Mouse (Mus musculus): Measurements from ENCODE around the gene Syde1. TPM values are rescaled to one million over a fixed set of nuclear protein-coding genes. Genes with fewer than 3 reads are reported as not detected.

Gene Syde1
- polyA plus RNA-seq, 1 experiment from 2014 or later: 20.2 TPM

GRCm38 (mm10) chr10:78590744-78591143 lies 1.0 kb downstream of the Syde1 start:
- H3K9ac ChIP-seq: peak overlapping the region; percentile 82
- peak overlapping the region; percentile 64 for H3K4me2 ChIP-seq
- peak overlapping the region; percentile 74 for H3K4me3 ChIP-seq
- no peaks in the 10 kb centered on the region for H3K9me3 ChIP-seq
- WGBS: 16% methylated on average over 9 of the region's 9 CpGs
- H3K27me3 ChIP-seq: no peaks in the 10 kb centered on the region
- peak overlapping the region; percentile 94 for H3K27ac ChIP-seq
- no peak for ATAC-seq (ENCODE audit: insufficient number of reproducible peaks, low FRiP score, low TSS enrichment, low read depth)
- peaks cover 21% of the 10 kb centered on the region for H3K4me1 ChIP-seq
- H3K36me3 ChIP-seq: peaks cover 39% of the 10 kb centered on the region

DNA sequence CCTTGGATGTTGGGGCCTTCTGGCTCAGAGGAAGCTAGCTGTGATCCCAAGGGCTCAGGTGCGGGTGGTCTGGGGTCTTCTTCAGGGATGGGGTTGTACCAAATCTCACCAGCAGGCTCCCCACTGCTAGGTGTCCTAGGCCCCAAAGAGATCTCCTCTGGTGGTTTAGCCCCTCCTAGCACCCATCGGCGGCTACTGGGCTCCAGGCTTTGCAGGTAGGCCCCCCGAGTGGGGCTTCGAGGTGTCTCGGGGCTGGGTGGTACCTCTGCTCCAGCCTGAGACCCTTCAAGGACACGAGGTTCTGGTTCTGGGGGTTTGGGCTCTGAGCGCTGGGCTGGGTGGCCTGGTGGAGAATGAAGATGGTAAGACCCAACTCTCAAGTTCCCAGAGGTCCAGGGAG lies 1.9 kb downstream of the Syde1 start:
- H3K9ac ChIP-seq: no peak overlapping the region; the same call in none of the 2 replicates
- no peak for ATAC-seq (ENCODE audit: insufficient number of reproducible peaks, low FRiP score, low TSS enrichment, low read depth)
- H3K4me2 ChIP-seq: peak overlapping the region; percentile 64
- H3K9me3 ChIP-seq: no peaks in the 10 kb centered on the region
- H3K4me3 ChIP-seq: peak overlapping the region; percentile 74
- peaks cover 21% of the 10 kb centered on the region for H3K4me1 ChIP-seq
- peaks cover 47% of the 10 kb centered on the region for H3K36me3 ChIP-seq
- H3K27ac ChIP-seq: no peak overlapping the region
- no peaks in the 10 kb centered on the region for H3K27me3 ChIP-seq
- 94% methylated on average over 8 of the region's 8 CpGs for WGBS

- H3K4me1 ChIP-seq: peaks cover 21% of the 10 kb centered on the region
- no peaks in the 10 kb centered on the region for H3K9me3 ChIP-seq
- H3K36me3 ChIP-seq: peaks cover 53% of the 10 kb centered on the region
- 97% methylated on average over 18 of the region's 18 CpGs for WGBS
- ATAC-seq (ENCODE audit: insufficient number of reproducible peaks, low FRiP score, low TSS enrichment, low read depth): no peak
- no peak overlapping the region; the same call in 1 of the 2 replicates for H3K9ac ChIP-seq
- no peaks in the 10 kb centered on the region for H3K27me3 ChIP-seq
- H3K27ac ChIP-seq: no peak overlapping the region
- H3K4me3 ChIP-seq: no peak overlapping the region
- no peak overlapping the region for H3K4me2 ChIP-seq
Observed at GRCm38 (mm10) chr10:78589291-78589690, 2.5 kb downstream of the Syde1 start.

GRCm38 (mm10) chr10:78586026-78586425 lies 5.7 kb downstream of the Syde1 start:
- 96% methylated on average over 13 of the region's 13 CpGs for WGBS
- Histone ChIP-seq H3K4me2 (no peak overlapping the region), H3K27me3 (no peaks in the 10 kb centered on the region), H3K36me3 (peaks cover 83% of the 10 kb centered on the region), H3K27ac (no peak overlapping the region), H3K4me3 (no peak overlapping the region), H3K9me3 (no peaks in the 10 kb centered on the region), H3K4me1 (peaks cover 16% of the 10 kb centered on the region), H3K9ac (no peak overlapping the region)
- ATAC-seq (ENCODE audit: insufficient number of reproducible peaks, low FRiP score, low TSS enrichment, low read depth): no peak

DNA sequence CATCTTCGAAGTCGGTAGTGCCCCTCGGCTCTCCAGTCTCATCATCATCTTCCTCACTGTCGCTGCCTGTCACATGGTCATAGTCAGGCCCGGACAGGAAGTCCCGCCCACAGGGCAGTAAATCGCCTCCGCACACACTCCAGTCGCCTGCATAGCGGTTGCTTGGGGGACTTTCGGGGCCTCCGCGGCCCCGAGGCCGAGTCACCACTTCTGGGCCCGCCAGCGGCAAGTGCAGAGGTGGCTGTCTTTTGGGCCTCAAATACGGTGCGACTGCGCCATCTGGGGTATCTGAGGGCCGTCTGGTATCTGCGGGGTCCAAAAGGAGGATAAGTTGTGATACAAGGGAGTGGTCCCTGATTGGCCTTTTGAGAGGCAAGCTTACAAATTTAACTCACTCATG lies 6.2 kb downstream of the Syde1 start:
- H3K4me1 ChIP-seq: peaks cover 12% of the 10 kb centered on the region
- no peaks in the 10 kb centered on the region for H3K9me3 ChIP-seq
- peaks cover 87% of the 10 kb centered on the region for H3K36me3 ChIP-seq
- no peak for ATAC-seq (ENCODE audit: insufficient number of reproducible peaks, low FRiP score, low TSS enrichment, low read depth)
- no peak overlapping the region for H3K27ac ChIP-seq
- no peaks in the 10 kb centered on the region for H3K27me3 ChIP-seq
- WGBS: 87% methylated on average over 22 of the region's 22 CpGs
- no peak overlapping the region for H3K4me2 ChIP-seq
- H3K9ac ChIP-seq: no peak overlapping the region
- H3K4me3 ChIP-seq: no peak overlapping the region

- no peak for ATAC-seq (ENCODE audit: insufficient number of reproducible peaks, low FRiP score, low TSS enrichment, low read depth)
- Histone ChIP-seq H3K4me2 (no peak overlapping the region), H3K9ac (no peak overlapping the region), H3K36me3 (peaks cover 93% of the 10 kb centered on the region), H3K27ac (no peak overlapping the region), H3K9me3 (no peaks in the 10 kb centered on the region), H3K4me1 (peaks cover 6% of the 10 kb centered on the region), H3K27me3 (no peaks in the 10 kb centered on the region), H3K4me3 (no peak overlapping the region)
- WGBS: 68% methylated on average over 1 of the region's 1 CpGs
Observed at GRCm38 (mm10) chr10:78584996-78585395, 6.8 kb downstream of the Syde1 start.

DNA sequence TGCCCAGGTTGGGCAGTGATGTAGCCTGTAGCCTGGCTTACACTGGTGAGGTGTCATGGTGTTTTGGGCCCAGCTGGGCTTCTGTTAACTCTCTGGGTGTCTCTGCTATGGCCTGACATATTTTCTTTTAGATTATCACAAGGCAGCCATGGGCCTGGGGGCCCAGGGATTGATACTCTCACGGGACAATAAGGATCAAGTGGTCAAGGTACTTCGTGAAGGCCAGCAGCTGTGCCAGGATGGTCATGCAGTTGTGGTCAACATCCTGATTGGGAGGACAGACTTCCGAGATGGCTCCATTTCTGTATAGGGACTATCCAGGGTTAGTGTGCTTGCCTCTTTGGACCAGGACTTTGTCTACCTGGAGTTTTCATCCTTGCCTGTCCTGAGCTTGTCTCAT lies 7.8 kb downstream of the Syde1 start:
- Histone ChIP-seq H3K4me1 (no peaks in the 10 kb centered on the region), H3K27me3 (no peaks in the 10 kb centered on the region), H3K9me3 (no peaks in the 10 kb centered on the region), H3K36me3 (peaks cover 92% of the 10 kb centered on the region), H3K9ac (no peak overlapping the region), H3K27ac (no peak overlapping the region), H3K4me2 (no peak overlapping the region), H3K4me3 (no peak overlapping the region)
- ATAC-seq (ENCODE audit: insufficient number of reproducible peaks, low FRiP score, low TSS enrichment, low read depth): no peak
- WGBS: 72% methylated on average over 3 of the region's 3 CpGs

DNA sequence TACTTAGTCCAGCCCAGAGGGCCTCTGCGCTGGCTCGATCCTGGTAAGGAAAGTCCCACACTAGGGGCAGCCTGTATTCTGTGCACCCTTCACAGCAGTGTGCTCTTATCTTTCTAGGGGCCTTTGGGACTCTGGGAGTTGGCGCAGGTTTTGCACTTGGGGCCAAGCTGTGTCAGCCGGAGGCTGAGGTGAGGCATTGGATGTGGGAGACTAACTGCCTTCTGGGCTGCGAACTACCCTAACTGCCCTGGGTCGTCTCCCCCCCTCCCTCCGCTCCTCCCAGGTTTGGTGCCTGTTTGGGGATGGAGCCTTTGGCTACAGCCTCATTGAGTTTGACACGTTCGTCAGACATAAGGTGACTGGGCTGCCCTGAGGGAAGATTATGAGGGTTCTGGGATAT lies 8.4 kb downstream of the Syde1 start:
- WGBS: 62% methylated on average over 9 of the region's 9 CpGs
- Histone ChIP-seq H3K27ac (no peak overlapping the region), H3K4me2 (no peak overlapping the region), H3K27me3 (no peaks in the 10 kb centered on the region), H3K9ac (no peak overlapping the region), H3K9me3 (no peaks in the 10 kb centered on the region), H3K36me3 (peaks cover 92% of the 10 kb centered on the region), H3K4me3 (no peak overlapping the region), H3K4me1 (no peaks in the 10 kb centered on the region)
- no peak for ATAC-seq (ENCODE audit: insufficient number of reproducible peaks, low FRiP score, low TSS enrichment, low read depth)

GRCm38 (mm10) chr10:78581121-78581520 lies 10.6 kb downstream of the Syde1 start:
- H3K27me3 ChIP-seq: no peaks in the 10 kb centered on the region
- 88% methylated on average over 7 of the region's 7 CpGs for WGBS
- H3K27ac ChIP-seq: no peak overlapping the region

DNA sequence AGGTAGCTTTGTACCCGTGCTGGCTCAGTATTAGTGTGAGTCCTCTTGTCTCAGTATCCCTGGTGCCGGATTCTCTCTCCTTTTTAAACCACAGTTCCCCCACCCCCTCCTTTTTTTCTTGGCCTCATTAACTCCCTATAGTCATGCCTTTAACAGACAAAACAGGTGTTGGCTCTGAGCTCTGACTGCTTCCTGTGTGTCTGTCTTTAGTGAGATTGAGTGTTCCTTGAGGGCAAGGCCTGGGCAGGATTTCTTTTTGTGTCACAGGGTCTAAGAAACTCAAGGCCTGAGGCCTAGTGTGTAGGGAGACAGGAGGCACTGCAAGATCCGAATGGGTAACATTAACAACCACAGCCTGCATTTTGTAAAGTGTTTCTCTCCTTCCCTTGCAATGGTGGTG lies 13.6 kb downstream of the Syde1 start:
- H3K27me3 ChIP-seq: no peaks in the 10 kb centered on the region
- peaks cover 57% of the 10 kb centered on the region for H3K36me3 ChIP-seq
- no peak for ATAC-seq (ENCODE audit: insufficient number of reproducible peaks, low FRiP score, low TSS enrichment, low read depth)
- H3K4me3 ChIP-seq: no peak overlapping the region
- H3K4me1 ChIP-seq: peaks cover 13% of the 10 kb centered on the region
- H3K9me3 ChIP-seq: no peaks in the 10 kb centered on the region
- no peak overlapping the region for H3K9ac ChIP-seq
- no peak overlapping the region for H3K27ac ChIP-seq
- no peak overlapping the region for H3K4me2 ChIP-seq
- 64% methylated on average over 3 of the region's 3 CpGs for WGBS

More at GRCm38 (mm10) chr10:78581121-78581520, 10.6 kb downstream of the Syde1 start:
- no peaks in the 10 kb centered on the region for H3K9me3 ChIP-seq
- no peak overlapping the region for H3K4me3 ChIP-seq
- H3K9ac ChIP-seq: no peak overlapping the region
- H3K4me2 ChIP-seq: no peak overlapping the region
- no peak for ATAC-seq (ENCODE audit: insufficient number of reproducible peaks, low FRiP score, low TSS enrichment, low read depth)
- H3K4me1 ChIP-seq: 0 out of 2 replicates have a peak, but pooled peaks cover under 1% of the 10 kb centered on the region
- peaks cover 86% of the 10 kb centered on the region for H3K36me3 ChIP-seq

DNA sequence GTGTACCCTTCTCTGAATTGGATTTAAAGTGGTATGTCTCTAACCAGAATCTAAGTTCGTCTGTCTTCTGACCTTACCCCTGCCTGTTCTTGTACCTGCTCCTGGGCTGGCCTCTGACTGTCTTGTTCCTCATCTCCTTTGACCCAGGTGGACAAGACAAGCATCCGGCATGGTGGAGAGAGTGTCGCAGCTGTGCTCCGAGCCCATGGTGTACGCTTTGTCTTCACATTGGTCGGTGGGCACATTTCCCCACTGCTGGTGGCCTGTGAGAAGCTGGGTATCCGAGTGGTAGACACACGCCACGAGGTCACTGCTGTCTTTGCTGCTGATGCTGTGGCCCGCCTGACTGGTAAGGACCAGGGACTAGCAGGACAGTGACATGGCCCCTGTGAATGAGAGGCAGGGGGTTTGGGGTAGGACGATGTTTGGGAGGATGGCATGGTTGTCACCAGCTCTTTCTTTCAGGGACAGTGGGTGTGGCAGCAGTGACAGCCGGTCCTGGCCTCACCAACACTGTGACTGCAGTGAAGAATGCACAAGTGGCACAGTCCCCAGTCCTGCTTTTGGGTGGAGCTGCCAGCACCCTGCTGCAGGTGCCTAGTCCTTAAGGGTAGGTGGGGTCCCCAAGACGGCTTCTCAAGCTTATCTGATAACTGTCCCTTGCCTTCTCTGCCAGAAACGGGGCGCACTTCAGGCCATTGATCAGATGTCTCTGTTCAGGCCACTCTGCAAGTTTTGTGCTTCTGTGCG lies 15.2 kb downstream of the Syde1 start:
- peaks cover 44% of the 10 kb centered on the region for H3K36me3 ChIP-seq
- no peak overlapping the region for H3K9ac ChIP-seq
- no peaks in the 10 kb centered on the region for H3K9me3 ChIP-seq
- H3K27ac ChIP-seq: no peak overlapping the region
- H3K4me3 ChIP-seq: no peak overlapping the region
- no peak for ATAC-seq (ENCODE audit: insufficient number of reproducible peaks, low FRiP score, low TSS enrichment, low read depth)
- no peak overlapping the region for H3K4me2 ChIP-seq
- no peaks in the 10 kb centered on the region for H3K27me3 ChIP-seq
- peaks cover 15% of the 10 kb centered on the region for H3K4me1 ChIP-seq
- 90% methylated on average over 16 of the region's 16 CpGs for WGBS

DNA sequence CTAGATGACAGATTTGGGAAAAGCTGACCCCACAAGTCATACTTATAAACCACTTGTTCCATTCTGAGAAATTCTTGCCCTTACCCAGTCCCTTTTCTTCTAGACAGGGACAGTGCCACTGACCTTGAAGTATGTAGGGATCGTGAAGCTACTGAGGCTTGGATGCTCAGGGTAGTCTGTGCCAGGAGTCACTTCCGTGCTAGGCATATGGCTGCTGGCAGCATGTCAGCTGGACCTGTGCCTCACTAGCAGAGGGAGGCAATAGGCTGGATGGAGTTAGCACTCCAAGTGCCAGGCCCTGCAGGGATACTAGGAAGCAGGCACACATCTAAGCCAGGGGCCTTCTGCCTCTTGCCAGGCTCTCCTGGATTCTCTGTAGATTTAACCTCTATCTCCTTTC lies 16.1 kb downstream of the Syde1 start:
- Histone ChIP-seq H3K27me3 (no peaks in the 10 kb centered on the region), H3K4me2 (peak overlapping the region; percentile 65), H3K9me3 (no peaks in the 10 kb centered on the region), H3K4me1 (peaks cover 15% of the 10 kb centered on the region), H3K36me3 (peaks cover 35% of the 10 kb centered on the region), H3K27ac (peak overlapping the region; percentile 97), H3K4me3 (peak overlapping the region; percentile 56), H3K9ac (0 out of 2 replicates have a peak overlapping the region, but pooled peaks have one; percentile 5)
- no peak for ATAC-seq (ENCODE audit: insufficient number of reproducible peaks, low FRiP score, low TSS enrichment, low read depth)
- WGBS: 40% methylated on average over 2 of the region's 2 CpGs

Measured in limb, embryonic 15.5 days (tissue).